Mouse (Mus musculus) forebrain, embryonic 13.5 days (tissue): ENCODE data around the gene Gpr180. TPM values are rescaled to one million over a fixed set of nuclear protein-coding genes. Genes with fewer than 3 reads are reported as not detected.

Source experiments
- polyA plus RNA-seq: library from polyadenylated mRNA; unstranded; fragments of >200 nt; fragmentation: Nextera tagmentation; extraction: Ambion mirVana; gene quantifications from 2 replicates; pipeline ENCODE4 v1.2.1, GENCODE M21; 2015

The Gpr180 gene
- polyA plus RNA-seq, 1 experiment from 2014 or later: 28.1 TPM

Other genes starting within 250 kb of the Gpr180 start
- 15.2 and 15.8 TPM in 2 replicates for gene Dct, start 84.9 kb upstream of the Gpr180 start, polyA plus RNA-seq
- gene Tgds, start 4.4 kb upstream of the Gpr180 start, polyA plus RNA-seq: 23.9 and 24.4 TPM in 2 replicates
- gene Sox21, start 99.9 kb downstream of the Gpr180 start, polyA plus RNA-seq: 8.9 and 11.5 TPM in 2 replicates
- not detected in 2 replicates for gene Gm9376, start 129.8 kb downstream of the Gpr180 start, polyA plus RNA-seq